Mouse (Mus musculus) embryo, embryonic 10.5 days (tissue): ENCODE data around the gene Cct3.
A peak's percentile ranks its signal among the peaks of the same experiment; 100 is the strongest.
"Not testable (repeated sequence)": the region's sequence is repeated elsewhere in the genome, so short reads cannot be mapped to it uniquely, and the experiment has no call there.

Experiments
- DNase-seq: peaks from one replicate; pipeline ENCODE4 v3.0.0-alpha.2; 2015; ENCODE audit warnings: low spot score

The Cct3 gene

GRCm38 (mm10) chr3:88361612-88362313 is 64.8 kb downstream of the Cct3 start:
- no peak for DNase-seq

DNA sequence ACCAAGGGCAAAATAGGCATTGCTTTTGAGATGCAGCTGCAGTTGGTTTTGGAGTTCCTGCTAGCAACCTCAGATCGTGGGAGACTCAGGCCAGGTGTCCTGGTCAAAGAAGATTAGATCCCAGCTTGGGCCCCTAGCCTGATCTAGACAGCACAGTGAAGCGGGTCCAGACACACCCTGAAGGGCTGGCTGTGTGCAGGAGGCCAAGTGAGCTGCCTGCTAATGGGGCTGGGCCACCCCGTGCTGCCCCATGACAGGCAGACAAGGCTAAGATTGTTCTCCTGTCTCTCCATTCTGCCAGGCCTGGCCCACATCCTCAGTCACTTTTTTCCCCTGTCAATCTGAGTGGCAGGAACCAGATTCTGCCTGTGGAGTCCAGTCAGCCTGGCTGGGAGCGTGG is 66.8 kb downstream of the Cct3 start:
- DNase-seq, result no peak

GRCm38 (mm10) chr3:88364337-88364736 is 67.4 kb downstream of the Cct3 start, which contains the start of gene Paqr6:
TSS of gene Paqr6 (plus strand) at chr3:88364584.
- peak; percentile 65 for DNase-seq

DNA sequence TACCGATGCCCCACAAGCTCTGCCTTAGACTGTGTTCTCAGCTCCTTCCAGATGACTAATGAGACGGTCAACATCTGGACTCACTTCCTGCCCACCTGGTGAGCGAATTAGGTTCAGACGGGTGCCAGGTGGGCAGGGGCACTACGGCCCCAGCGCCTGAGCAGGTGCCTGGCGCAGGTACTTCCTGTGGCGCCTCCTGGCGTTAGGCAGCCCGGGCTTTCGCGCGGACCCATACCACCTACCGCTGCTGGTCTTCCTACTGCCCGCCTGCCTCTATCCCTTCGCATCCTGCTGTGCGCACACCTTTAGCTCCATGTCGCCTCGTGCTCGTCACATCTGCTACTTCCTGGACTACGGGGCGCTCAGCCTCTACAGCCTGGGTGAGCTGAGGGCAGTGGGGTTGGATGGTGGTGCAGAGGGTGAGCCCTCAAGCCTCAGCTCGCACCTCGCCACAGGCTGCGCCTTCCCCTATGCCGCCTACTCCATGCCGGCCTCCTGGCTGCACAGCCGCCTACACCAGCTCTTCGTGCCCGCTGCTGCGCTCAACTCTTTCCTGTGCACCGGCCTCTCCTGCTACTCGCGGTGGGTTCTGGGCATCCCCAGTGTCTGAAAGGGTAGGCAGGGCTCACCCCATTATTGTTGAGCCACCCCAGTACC is 68.9 kb downstream of the Cct3 start:
- DNase-seq, result no peak

- peak; percentile 30 for DNase-seq
Measured at GRCm38 (mm10) chr3:88366830-88367428, 70.0 kb downstream of the Cct3 start.

DNA sequence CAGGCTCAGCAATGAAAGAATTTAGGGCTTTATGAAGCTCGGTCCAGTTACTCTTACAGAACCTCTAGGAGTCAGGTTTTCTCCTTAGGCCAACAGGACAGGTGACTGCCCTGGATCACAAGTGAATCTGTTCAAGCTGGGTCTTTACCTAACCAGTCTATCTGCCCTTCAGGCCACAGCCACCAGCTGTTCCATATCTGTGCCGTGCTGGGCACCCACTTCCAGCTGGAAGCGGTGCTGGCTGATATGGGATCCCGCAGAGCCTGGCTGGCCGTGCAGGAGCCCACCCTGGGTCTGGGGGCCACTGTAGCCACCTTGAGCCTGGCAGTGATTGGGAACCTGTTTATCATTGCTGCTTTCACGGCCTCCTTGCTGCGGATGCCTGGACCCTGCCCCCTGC is 70.6 kb downstream of the Cct3 start:
- DNase-seq, result not testable (repeated sequence)

- not testable (repeated sequence) for DNase-seq
Measured at GRCm38 (mm10) chr3:88368511-88368910, 71.6 kb downstream of the Cct3 start.
